Mouse (Mus musculus) liver, adult 10 weeks (tissue): ENCODE measurements around the gene Mcm3ap. TPM values are rescaled to one million over a fixed set of nuclear protein-coding genes. Genes with fewer than 3 reads are reported as not detected.

ENCODE experiments used
- polyA plus RNA-seq: library from polyadenylated mRNA; stranded (reverse); fragments of 350-450 nt; fragmentation: Illumina TruSeq; extraction: RNeasy Lipid Tissue Mini Kit (QIAGEN cat#74804); gene quantifications from one replicate; pipeline ENCODE4 v1.2.3, GENCODE M21; 2014; ENCODE audit warnings: low read depth, low replicate concordance

Mcm3ap gene
- 6.0 TPM for polyA plus RNA-seq

GRCm38 (mm10) chr10:76468203-76469162 lies at the start of gene Mcm3ap, which contains the start of gene Ybey:
Gene Mcm3ap, plus strand, starts transcription at chr10:76468927.
Gene Ybey, minus strand, starts transcription at chr10:76469114.

DNA sequence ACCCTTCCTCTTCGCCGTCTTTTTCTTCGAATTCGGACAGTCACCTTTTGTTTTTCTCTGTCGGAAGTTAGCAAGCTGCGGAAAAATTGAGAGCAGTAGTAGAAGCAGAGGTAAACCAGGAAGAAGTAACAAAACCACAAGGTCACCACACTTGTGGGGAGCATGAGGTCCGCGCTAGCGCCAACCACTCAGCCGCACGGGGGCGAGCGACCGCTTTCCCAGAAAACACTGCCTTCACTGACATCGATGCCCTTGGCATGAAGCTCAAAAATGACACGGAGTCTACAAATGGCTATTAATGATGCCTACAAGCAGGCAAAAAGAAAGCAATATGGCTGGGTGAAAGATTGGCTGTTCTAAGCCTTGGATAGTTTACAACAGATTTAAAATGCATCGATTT lies 28.4 kb upstream of the Mcm3ap start, which contains the start of gene AC141477.1:
Gene AC141477.1, minus strand, starts transcription at position 164 of the 400 bp plus-strand sequence.

GRCm38 (mm10) chr10:76442178-76443088 lies 26.3 kb upstream of the Mcm3ap start, which contains the start of gene Pcnt:
Gene Pcnt, minus strand, starts transcription at chr10:76442786.

GRCm38 (mm10) chr10:76448851-76449250 lies 19.9 kb upstream of the Mcm3ap start, which contains the start of gene 2610028H24Rik:
Gene 2610028H24Rik, plus strand, starts transcription at chr10:76449081.

GRCm38 (mm10) chr10:76531375-76531774 lies 62.6 kb downstream of the Mcm3ap start, which contains the start of gene Lss:
Gene Lss, plus strand, starts transcription at chr10:76531588.

DNA sequence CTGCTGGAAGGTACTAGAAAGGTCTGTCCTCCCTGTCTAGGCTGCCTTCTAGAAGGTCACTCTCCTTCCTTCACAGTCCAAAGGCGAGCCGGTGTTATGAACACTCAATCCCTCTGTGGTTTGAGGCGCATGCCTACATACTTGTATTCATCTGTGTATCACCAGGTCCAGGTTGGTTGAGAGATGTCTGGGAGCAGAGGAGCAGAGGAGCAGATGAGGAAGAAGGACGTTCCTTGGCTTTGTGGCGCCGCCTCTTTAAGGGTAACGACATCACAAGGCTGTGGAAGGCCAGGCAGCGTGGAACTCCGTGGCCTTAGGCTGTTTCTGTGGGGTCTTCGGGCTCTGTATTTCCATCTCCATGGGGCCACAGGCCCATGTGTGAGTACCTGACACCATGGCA lies 93.2 kb downstream of the Mcm3ap start, which contains the start of gene Spatc1l:
Gene Spatc1l, plus strand, starts transcription at position 301 of the 400 bp plus-strand sequence.

Other genes starting within 250 kb of the Mcm3ap start
- gene Prmt2, start 231.1 kb upstream of the Mcm3ap start, polyA plus RNA-seq: 0.24 TPM
- gene S100b, start 215.1 kb upstream of the Mcm3ap start, polyA plus RNA-seq: not detected
- 1.2 TPM for gene Dip2a, start 123.6 kb upstream of the Mcm3ap start, polyA plus RNA-seq
- gene AC141477.1, start 28.5 kb upstream of the Mcm3ap start, polyA plus RNA-seq: not detected
- gene Pcnt, start 26.1 kb upstream of the Mcm3ap start, polyA plus RNA-seq: 2.6 TPM
- not detected for gene 2610028H24Rik, start 19.8 kb upstream of the Mcm3ap start, polyA plus RNA-seq
- gene Ybey, start 187 bp downstream of the Mcm3ap start, polyA plus RNA-seq: 1.2 TPM
- 13.8 TPM for gene Lss, start 62.7 kb downstream of the Mcm3ap start, polyA plus RNA-seq
- not detected for gene Spatc1l, start 93.3 kb downstream of the Mcm3ap start, polyA plus RNA-seq
- gene Ftcd, start 106.7 kb downstream of the Mcm3ap start, polyA plus RNA-seq: 61.6 TPM
- gene Col6a2, start 154.7 kb downstream of the Mcm3ap start, polyA plus RNA-seq: 0.34 TPM